Mouse (Mus musculus) neural tube, embryonic 10.5 days (tissue): ENCODE measurements around the gene Chp1.

Source experiments
- DNase-seq: peaks from one replicate; pipeline ENCODE4 v3.0.0-alpha.2; 2017; ENCODE audit warnings: low spot score; ENCODE audit errors: extremely low spot score

The Chp1 gene

DNA sequence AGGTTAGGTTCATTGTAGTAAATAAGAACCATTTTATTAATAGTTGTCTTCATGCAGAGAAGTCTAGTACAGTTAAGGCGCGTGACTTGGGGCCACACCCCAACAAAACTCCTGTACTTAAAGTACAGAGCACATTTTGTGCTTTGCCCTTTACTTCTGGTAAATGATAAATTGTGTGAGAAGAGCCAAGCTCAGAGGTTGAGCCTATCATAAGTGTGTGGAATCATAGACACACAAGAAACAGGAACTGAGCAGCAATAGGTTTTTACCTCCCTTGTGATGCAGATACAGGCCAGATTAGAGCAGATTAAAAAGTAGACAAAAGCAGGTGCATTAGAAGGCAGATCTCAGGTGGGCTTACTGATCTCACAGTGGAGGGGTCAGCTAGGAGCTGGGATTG lies 73.8 kb downstream of the Chp1 start:
- DNase-seq, result no peak
